Mouse (Mus musculus) 3T3-L1 (cell line): ENCODE data around the gene Zfp683.

ENCODE experiments used
- DNase-seq: peaks from one replicate; pipeline ENCODE4 v3.0.0-alpha.2; 2015; ENCODE audit warnings: low read depth, low spot score

Zfp683 gene

GRCm38 (mm10) chr4:134090521-134091224 is 37.0 kb downstream of the Zfp683 start:
- no peak for DNase-seq

GRCm38 (mm10) chr4:134091225-134091529 is 37.5 kb downstream of the Zfp683 start:
- DNase-seq, result no peak

DNA sequence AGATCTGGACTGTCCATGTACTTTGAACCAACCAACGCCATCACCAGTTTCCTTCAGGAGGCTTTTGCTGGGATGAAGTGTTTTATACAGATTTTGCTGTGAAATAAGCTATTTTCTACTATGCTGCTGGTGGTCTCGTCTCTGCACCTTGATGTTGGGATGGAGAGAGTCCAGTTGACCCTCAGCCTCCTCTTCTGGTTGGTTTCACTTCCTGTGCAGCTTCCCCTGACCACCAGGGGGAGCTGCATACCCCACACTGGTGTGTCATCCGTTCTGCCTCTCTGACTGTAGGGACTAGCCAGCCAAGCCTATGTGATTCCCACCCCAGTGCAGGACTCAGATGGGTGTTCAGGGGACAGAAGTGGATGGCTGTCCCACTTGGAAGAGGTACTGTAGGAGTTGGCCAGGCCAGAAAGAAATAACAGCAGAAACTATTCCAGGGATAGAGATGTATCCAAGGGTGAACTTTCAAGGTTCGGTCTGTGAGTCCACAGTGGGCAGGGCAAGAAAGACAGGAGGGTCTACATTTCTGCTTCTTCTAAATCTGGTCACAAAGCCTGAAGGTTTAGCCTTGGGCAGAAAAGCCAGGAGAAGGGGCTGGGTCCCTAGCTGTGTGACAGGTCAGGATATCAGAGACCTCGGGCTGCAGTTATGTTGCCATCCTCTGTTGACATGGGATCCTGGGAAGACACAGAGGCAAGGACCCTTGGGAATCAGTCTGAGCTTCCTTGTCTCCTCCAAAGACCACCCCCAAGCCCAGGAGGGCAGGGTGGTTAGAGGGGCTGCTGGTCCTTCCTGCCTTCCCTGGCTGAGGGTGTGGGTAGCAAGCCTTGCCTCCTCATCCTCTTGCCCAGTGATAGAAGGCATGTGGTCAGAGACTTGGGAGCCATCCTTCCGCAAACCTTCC is 39.0 kb downstream of the Zfp683 start:
- peak; percentile 62 for DNase-seq

GRCm38 (mm10) chr4:134094004-134094564 is 40.4 kb downstream of the Zfp683 start:
- DNase-seq, result no peak

- DNase-seq, result no peak
These were observed 41.4 kb downstream of the Zfp683 start, which contains the start of gene Cd52 for GRCm38 (mm10) chr4:134094923-134095547. TSS of gene Cd52 (minus strand) at chr4:134095082.

DNA sequence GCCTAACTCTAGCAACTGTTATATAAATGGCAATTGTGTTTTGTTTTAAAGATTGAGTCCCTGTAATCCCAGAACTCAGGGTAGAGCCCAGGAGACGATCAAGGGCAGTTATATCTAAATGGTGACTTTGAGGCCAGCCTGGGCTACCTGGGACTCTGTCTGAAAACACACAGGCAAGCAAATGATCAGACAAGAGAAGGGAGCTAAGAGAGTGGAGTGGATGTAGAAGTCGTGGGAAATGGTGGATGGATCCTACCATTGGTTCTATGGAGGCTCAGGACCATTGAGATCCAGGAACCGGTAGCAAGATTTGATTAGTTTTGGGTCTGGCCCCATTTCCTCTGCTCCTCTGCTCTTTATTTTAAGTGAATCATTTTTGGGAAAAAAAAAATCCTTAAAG is 42.5 kb downstream of the Zfp683 start:
- DNase-seq, result no peak

- no peak for DNase-seq
These were observed 43.5 kb downstream of the Zfp683 start for GRCm38 (mm10) chr4:134097015-134097608.

DNA sequence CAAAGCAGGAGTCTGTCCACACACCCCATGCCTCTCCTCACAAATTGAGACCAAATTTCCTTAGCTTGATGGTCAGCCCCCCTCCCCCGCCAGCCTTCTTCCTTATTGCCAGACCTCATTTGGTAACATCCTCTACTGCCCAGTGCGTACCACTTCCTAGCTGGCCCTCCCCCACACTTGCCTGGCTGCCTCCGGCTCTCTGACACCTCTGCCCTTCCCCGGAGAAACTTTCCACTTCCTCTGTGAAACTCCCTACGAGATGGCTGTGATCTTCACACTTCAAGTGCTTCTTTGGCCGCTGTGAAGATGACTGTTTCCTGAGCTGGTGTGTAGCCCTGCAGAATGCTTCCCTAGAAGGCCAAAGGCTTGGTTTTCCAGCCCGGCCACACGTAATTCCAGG is 45.0 kb downstream of the Zfp683 start:
- DNase-seq, result no peak

DNA sequence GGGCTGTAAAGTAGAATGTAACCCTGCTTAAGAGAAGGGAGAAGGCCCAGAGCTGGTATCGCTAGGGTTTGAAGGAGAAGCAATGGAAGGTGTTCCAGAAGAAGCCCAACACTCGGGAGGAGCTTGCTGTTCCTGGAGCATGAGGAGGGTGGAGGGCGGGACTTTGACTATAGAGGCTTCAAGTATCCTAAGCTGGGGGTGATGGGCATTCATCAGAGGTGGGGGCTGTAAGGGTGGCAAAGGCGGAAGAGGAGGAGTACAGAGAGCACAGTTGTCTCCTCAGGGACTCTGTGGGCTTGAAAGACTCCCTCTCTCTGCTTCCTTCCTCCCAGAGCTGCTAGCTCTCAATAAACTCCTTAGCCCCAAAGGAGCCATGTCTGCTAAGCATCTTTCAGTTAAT is 46.6 kb downstream of the Zfp683 start:
- no peak for DNase-seq

GRCm38 (mm10) chr4:134101979-134102741 is 48.5 kb downstream of the Zfp683 start, which contains the start of gene Ubxn11:
TSS of gene Ubxn11 (plus strand) at chr4:134102570.
- peak; percentile 93 for DNase-seq

DNA sequence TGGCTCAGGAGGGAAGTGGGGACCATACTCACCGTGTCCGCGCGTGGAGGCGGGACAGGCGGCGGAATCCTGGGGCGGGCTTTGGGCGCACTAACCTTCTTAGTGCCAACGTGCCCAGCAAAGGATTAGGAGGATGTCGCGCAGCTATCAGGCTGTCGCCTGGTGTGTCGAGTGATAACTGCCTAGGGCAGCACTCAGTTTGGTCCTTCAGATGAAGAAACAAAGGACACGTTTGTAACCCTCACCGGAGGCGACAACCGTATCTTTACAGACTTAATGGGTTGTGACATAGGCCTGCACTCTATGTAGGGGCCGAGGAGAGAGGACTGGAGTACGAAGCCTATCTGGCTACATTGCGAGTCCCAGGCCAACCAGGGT is 49.1 kb downstream of the Zfp683 start:
- peak; percentile 19 for DNase-seq

- no peak for DNase-seq
These were observed 52.5 kb downstream of the Zfp683 start for GRCm38 (mm10) chr4:134106105-134106504.

- no peak for DNase-seq
These were observed 54.1 kb downstream of the Zfp683 start for GRCm38 (mm10) chr4:134107730-134108129.

- no peak for DNase-seq
These were observed 54.6 kb downstream of the Zfp683 start for GRCm38 (mm10) chr4:134108196-134108595.
